Mouse (Mus musculus): ENCODE data around the gene Cpz.

The Cpz gene

GRCm38 (mm10) chr5:35525469-35526123 lies at the start of gene Cpz:
Cpz (minus strand) TSS chr5:35525698.
- no peak for TF ChIP-seq GATA4 (IDR thresholded peaks at IDR 0.05; ENCODE audit: insufficient replicate concordance, low read length)

- TF ChIP-seq GATA4 (IDR thresholded peaks at IDR 0.05; ENCODE audit: insufficient replicate concordance, low read length) = no peak
Observed at GRCm38 (mm10) chr5:35574653-35575599, 49.4 kb upstream of the Cpz start, which contains the start of gene Trmt44. Trmt44 (minus strand) TSS chr5:35575070.

GRCm38 (mm10) chr5:35571546-35571945 lies 46.0 kb upstream of the Cpz start:
- no peak for TF ChIP-seq GATA4 (IDR thresholded peaks at IDR 0.05; ENCODE audit: insufficient replicate concordance, low read length)

- no peak for TF ChIP-seq GATA4 (IDR thresholded peaks at IDR 0.05; ENCODE audit: insufficient replicate concordance, low read length)
Observed at GRCm38 (mm10) chr5:35566632-35567031, 41.1 kb upstream of the Cpz start.

- TF ChIP-seq GATA4 (IDR thresholded peaks at IDR 0.05; ENCODE audit: insufficient replicate concordance, low read length) = no peak
Observed at GRCm38 (mm10) chr5:35565217-35565616, 39.7 kb upstream of the Cpz start.

- no peak for TF ChIP-seq GATA4 (IDR thresholded peaks at IDR 0.05; ENCODE audit: insufficient replicate concordance, low read length)
Observed at GRCm38 (mm10) chr5:35563449-35563848, 38.0 kb upstream of the Cpz start.

- no peak for TF ChIP-seq GATA4 (IDR thresholded peaks at IDR 0.05; ENCODE audit: insufficient replicate concordance, low read length)
Observed at GRCm38 (mm10) chr5:35562616-35563015, 37.1 kb upstream of the Cpz start.

GRCm38 (mm10) chr5:35559447-35559846 lies 33.9 kb upstream of the Cpz start:
- peak; percentile 60; the same call in 1 of the 2 replicates for TF ChIP-seq GATA4 (IDR thresholded peaks at IDR 0.05; ENCODE audit: insufficient replicate concordance, low read length)

GRCm38 (mm10) chr5:35557946-35558621 lies 32.6 kb upstream of the Cpz start:
- no peak for TF ChIP-seq GATA4 (IDR thresholded peaks at IDR 0.05; ENCODE audit: insufficient replicate concordance, low read length)

GRCm38 (mm10) chr5:35556393-35556792 lies 30.9 kb upstream of the Cpz start:
- TF ChIP-seq GATA4 (IDR thresholded peaks at IDR 0.05; ENCODE audit: insufficient replicate concordance, low read length) = no peak

- no peak for TF ChIP-seq GATA4 (IDR thresholded peaks at IDR 0.05; ENCODE audit: insufficient replicate concordance, low read length)
Observed at GRCm38 (mm10) chr5:35552838-35553539, 27.5 kb upstream of the Cpz start.

GRCm38 (mm10) chr5:35551855-35552837 lies 26.6 kb upstream of the Cpz start:
- TF ChIP-seq GATA4 (IDR thresholded peaks at IDR 0.05; ENCODE audit: insufficient replicate concordance, low read length) = no peak

GRCm38 (mm10) chr5:35546127-35546526 lies 20.6 kb upstream of the Cpz start:
- TF ChIP-seq GATA4 (IDR thresholded peaks at IDR 0.05; ENCODE audit: insufficient replicate concordance, low read length) = no peak
